Mouse (Mus musculus) hindbrain, postnatal 0 days (tissue): ENCODE measurements at regions not wholly inside any gene's neighbourhood (a gene's known extent, or its start where the extent isn't known, plus 50 kb on each side); places are given as distances from the start of the nearest gene placed in this dataset.
A peak's percentile ranks its signal among the peaks of the same experiment; 100 is the strongest.

ENCODE experiments used
- ATAC-seq: fragments of 200-750 bp; cut with Nextera tagmentation; 2 replicates; pipeline ENCODE4 v1.8.0; 2017; ENCODE audit warnings: mild to moderate bottlenecking, moderate TSS enrichment, moderate library complexity
- DNase-seq: peaks from one replicate; pipeline ENCODE4 v3.0.0-alpha.2; 2015; ENCODE audit warnings: low spot score
- H3K27ac ChIP-seq: fragments of 300-500 bp; sonication (generic); 2 replicates; pipeline ENCODE4 v1.5.1; 2014; ENCODE audit warnings: mild to moderate bottlenecking
- H3K27me3 ChIP-seq: fragments of 300-500 bp; sonication (generic); 2 replicates; pipeline ENCODE4 v1.6.1; 2014; ENCODE audit warnings: low read length, mixed read lengths; ENCODE audit not compliant: insufficient read depth
- H3K36me3 ChIP-seq: fragments of 300-500 bp; sonication (generic); 2 replicates; pipeline ENCODE4 v1.6.1; 2014; ENCODE audit warnings: low read length, mixed read lengths; ENCODE audit not compliant: insufficient read depth
- H3K4me1 ChIP-seq: fragments of 300-500 bp; sonication (generic); 2 replicates; pipeline ENCODE4 v1.6.1; 2014; ENCODE audit warnings: antibody characterized with exemption, low read length, mixed read lengths; ENCODE audit not compliant: insufficient read depth
- H3K4me2 ChIP-seq: fragments of 300-500 bp; sonication (generic); 2 replicates; pipeline ENCODE4 v1.6.1; 2014; ENCODE audit warnings: low read depth, mild to moderate bottlenecking, low read length, moderate library complexity, mixed read lengths
- H3K4me3 ChIP-seq: fragments of 300-500 bp; sonication (generic); 2 replicates; pipeline ENCODE4 v1.5.1; 2014; ENCODE audit warnings: low read length
- H3K9ac ChIP-seq: fragments of 300-500 bp; sonication (generic); replicated peaks from 2 replicates; pipeline ENCODE4 v1.6.1; 2014; ENCODE audit warnings: mild to moderate bottlenecking, low read length, moderate library complexity, mixed read lengths
- H3K9me3 ChIP-seq: fragments of 300-500 bp; sonication (generic); 2 replicates; pipeline ENCODE4 v1.6.1; 2016; ENCODE audit warnings: low read length, mixed read lengths
- CTCF ChIP-seq: IDR thresholded peaks from 2 replicates; pipeline ENCODE4 v1.5.1; 2016; ENCODE audit warnings: antibody characterized with exemption, control low read depth, low read depth
- WGBS: fragments of 180-500 bp; shearing (Covaris S2); extraction: QIAGEN DNeasy Blood & Tissue Kit; methylation state at CpG from one replicate; pipeline ENCODE4 v1.1.7; 2014; 5-methylcytosine and 5-hydroxymethylcytosine counted together

GRCm38 (mm10) chr14:80901346-80901745 lies 917.5 kb downstream of the Olfm4 start:
- H3K4me1 ChIP-seq = no peaks in the 10 kb centered on the region
- WGBS = 29% methylated on average over 10 of the region's 10 CpGs
- no peak overlapping the region for H3K27ac ChIP-seq
- no peak for ATAC-seq
- H3K9ac ChIP-seq = no peak overlapping the region
- TF ChIP-seq CTCF = no peak
- peak overlapping the region; percentile 9 for H3K4me3 ChIP-seq
- peak; percentile 54 for DNase-seq
- H3K9me3 ChIP-seq = no peaks in the 10 kb centered on the region
- peak overlapping the region; percentile 53 for H3K4me2 ChIP-seq
- no peaks in the 10 kb centered on the region for H3K36me3 ChIP-seq
- H3K27me3 ChIP-seq = no peaks in the 10 kb centered on the region

GRCm38 (mm10) chr14:80901759-80902163 lies 917.9 kb downstream of the Olfm4 start:
- Histone ChIP-seq H3K9me3 (no peaks in the 10 kb centered on the region), H3K27me3 (no peaks in the 10 kb centered on the region), H3K27ac (no peak overlapping the region), H3K4me2 (peak overlapping the region; percentile 53), H3K4me3 (peak overlapping the region; percentile 9), H3K9ac (no peak overlapping the region), H3K4me1 (no peaks in the 10 kb centered on the region), H3K36me3 (no peaks in the 10 kb centered on the region)
- 52% methylated on average over 9 of the region's 9 CpGs for WGBS
- DNase-seq (peak; percentile 39), ATAC-seq (no peak)
- TF ChIP-seq CTCF = no peak

- Histone ChIP-seq H3K27ac (no peak overlapping the region), H3K36me3 (no peaks in the 10 kb centered on the region), H3K27me3 (no peaks in the 10 kb centered on the region), H3K9me3 (no peaks in the 10 kb centered on the region), H3K4me2 (no peak overlapping the region), H3K4me3 (no peak overlapping the region), H3K9ac (no peak overlapping the region), H3K4me1 (no peaks in the 10 kb centered on the region)
- DNase-seq (no peak), ATAC-seq (no peak)
- TF ChIP-seq CTCF = no peak
- 85% methylated on average over 3 of the region's 3 CpGs for WGBS
Observed at GRCm38 (mm10) chr14:80916031-80916430, 932.1 kb downstream of the Olfm4 start.

GRCm38 (mm10) chr14:80923732-80924131 lies 939.9 kb downstream of the Olfm4 start:
- TF ChIP-seq CTCF = no peak
- no peaks in the 10 kb centered on the region for H3K27me3 ChIP-seq
- no peaks in the 10 kb centered on the region for H3K9me3 ChIP-seq
- ATAC-seq (no peak), DNase-seq (no peak)
- no peak overlapping the region for H3K4me3 ChIP-seq
- no peak overlapping the region for H3K27ac ChIP-seq
- no peaks in the 10 kb centered on the region for H3K4me1 ChIP-seq
- H3K9ac ChIP-seq = no peak overlapping the region
- H3K36me3 ChIP-seq = no peaks in the 10 kb centered on the region
- no peak overlapping the region for H3K4me2 ChIP-seq
- WGBS = 42% methylated on average over 2 of the region's 2 CpGs

GRCm38 (mm10) chr14:80959966-80960365 lies 976.1 kb downstream of the Olfm4 start:
- Histone ChIP-seq H3K27ac (no peak overlapping the region), H3K9me3 (no peaks in the 10 kb centered on the region), H3K9ac (no peak overlapping the region), H3K4me1 (no peaks in the 10 kb centered on the region), H3K36me3 (no peaks in the 10 kb centered on the region), H3K27me3 (no peaks in the 10 kb centered on the region), H3K4me3 (no peak overlapping the region), H3K4me2 (no peak overlapping the region)
- no peak for ATAC-seq
- no peak for TF ChIP-seq CTCF
- DNase-seq = peak; percentile 26
- WGBS = 49% methylated on average over 2 of the region's 2 CpGs

GRCm38 (mm10) chr14:80975795-80976194 lies 991.9 kb downstream of the Olfm4 start:
- H3K9ac ChIP-seq = no peak overlapping the region
- ATAC-seq = no peak
- H3K27me3 ChIP-seq = no peaks in the 10 kb centered on the region
- H3K4me1 ChIP-seq = no peaks in the 10 kb centered on the region
- no peak for TF ChIP-seq CTCF
- WGBS = 91% methylated on average over 4 of the region's 4 CpGs
- H3K9me3 ChIP-seq = no peaks in the 10 kb centered on the region
- H3K4me2 ChIP-seq = no peak overlapping the region
- no peak overlapping the region for H3K27ac ChIP-seq
- H3K36me3 ChIP-seq = no peaks in the 10 kb centered on the region
- DNase-seq = no peak
- no peak overlapping the region for H3K4me3 ChIP-seq

- ATAC-seq (no peak), DNase-seq (no peak)
- Histone ChIP-seq H3K4me3 (no peak overlapping the region), H3K27ac (no peak overlapping the region), H3K4me2 (no peak overlapping the region), H3K4me1 (no peaks in the 10 kb centered on the region), H3K9ac (no peak overlapping the region), H3K36me3 (no peaks in the 10 kb centered on the region), H3K27me3 (no peaks in the 10 kb centered on the region), H3K9me3 (no peaks in the 10 kb centered on the region)
- no peak for TF ChIP-seq CTCF
- 55% methylated on average over 5 of the region's 5 CpGs for WGBS
Observed at GRCm38 (mm10) chr14:80976662-80977061, 992.8 kb downstream of the Olfm4 start.
